Comparison of ENCODE assay signal across 8 mouse cellular contexts in genomic region chr2:27773980-27774730, GRCm38 (mm10).
DNase-seq lines count a peak whose midpoint lies in the region; ATAC-seq lines count a peak whose summit lies in the region.

No protein-coding gene starts in this region.

- H3K4me3 ChIP-seq in stomach, embryonic 14.5 days (ENCODE audit: low read depth, low read length): no peak overlapping the region
- no peak overlapping the region for H3K4me3 ChIP-seq in midbrain, embryonic 14.5 days (replicated peaks; ENCODE audit: low read depth, low read length)

- no peak overlapping the region for H3K9ac ChIP-seq in stomach, embryonic 14.5 days (replicated peaks; ENCODE audit: low read depth, low read length)
- H3K9ac ChIP-seq in midbrain, embryonic 14.5 days (replicated peaks; ENCODE audit: low read length): no peak overlapping the region

- 40% methylated on average over 24 of the region's 24 CpGs for WGBS in stomach, embryonic 14.5 days
- 82% methylated on average over 24 of the region's 24 CpGs for WGBS in midbrain, embryonic 14.5 days

- H3K27ac ChIP-seq in stomach, embryonic 14.5 days (ENCODE audit: low read length): peak overlapping the region; percentile 97
- H3K27ac ChIP-seq in midbrain, embryonic 14.5 days (replicated peaks; ENCODE audit: low read depth, low read length): no peak overlapping the region

- peak; percentile 54; the same call in 1 of the 2 replicates for ATAC-seq in stomach, embryonic 14.5 days (ENCODE audit: insufficient number of reproducible peaks, insufficient read depth, low FRiP score, low read depth)
- no peak for ATAC-seq in midbrain, embryonic 14.5 days (ENCODE audit: low FRiP score, low TSS enrichment)

- H3K27me3 ChIP-seq in stomach, embryonic 14.5 days (ENCODE audit: control insufficient read depth, insufficient read depth, low read length): no peaks in the 10 kb centered on the region
- no peaks in the 10 kb centered on the region for H3K27me3 ChIP-seq in midbrain, embryonic 14.5 days (ENCODE audit: control insufficient read depth, insufficient read depth, low read length)

- peaks cover 32% of the 10 kb centered on the region for H3K4me1 ChIP-seq in stomach, embryonic 14.5 days (ENCODE audit: control insufficient read depth, insufficient read depth, low read length)
- H3K4me1 ChIP-seq in midbrain, embryonic 14.5 days (ENCODE audit: control insufficient read depth, insufficient read depth, low read length): no peaks in the 10 kb centered on the region

- H3K9me3 ChIP-seq in stomach, embryonic 14.5 days (ENCODE audit: control insufficient read depth, low read depth, low read length): no peaks in the 10 kb centered on the region
- H3K9me3 ChIP-seq in midbrain, embryonic 14.5 days (ENCODE audit: control insufficient read depth, low read length): no peaks in the 10 kb centered on the region

- H3K4me2 ChIP-seq in stomach, embryonic 14.5 days (replicated peaks; ENCODE audit: low read depth, low read length): no peak overlapping the region
- no peak overlapping the region for H3K4me2 ChIP-seq in midbrain, embryonic 14.5 days (ENCODE audit: low read length)

- H3K36me3 ChIP-seq in stomach, embryonic 14.5 days (ENCODE audit: control insufficient read depth, insufficient read depth, low read length): no peaks in the 10 kb centered on the region
- no peaks in the 10 kb centered on the region for H3K36me3 ChIP-seq in midbrain, embryonic 14.5 days (ENCODE audit: control insufficient read depth, insufficient read depth, low read length)

- DNase-seq in urinary bladder, postnatal 14 days (ENCODE audit: low spot score): peak; percentile 75
- DNase-seq in urinary bladder, adult 2 months (ENCODE audit: low spot score): no peak
- DNase-seq in heart, adult 9 months (ENCODE audit: low spot score in 2 of 2): peak; percentile 85 to 87
- DNase-seq in kidney, postnatal 36 days: peak; percentile 68 to 76
- DNase-seq in layer of hippocampus, adult 9-10 months (ENCODE audit: low spot score): no peak
- no peak for DNase-seq in spleen, postnatal 4 days (ENCODE audit: low spot score in 2 of 2)
- DNase-seq in midbrain, embryonic 14.5 days: no peak

Comparison
In these comparisons a context has a peak if more than half of its experiments do, and no peak if none do; other contexts are left out.
1. DNase-seq: peak in urinary bladder, postnatal 14 days (single experiment), heart, adult 9 months (2 of 2) and kidney, postnatal 36 days (2 of 2); none in urinary bladder, adult 2 months (single experiment), layer of hippocampus, adult 9-10 months (single experiment), spleen, postnatal 4 days (0 of 2) and midbrain, embryonic 14.5 days (single experiment).